Mouse (Mus musculus): ENCODE data around the gene Tdgf1.

The Tdgf1 gene

GRCm38 (mm10) chr9:110914631-110915236 lies 31.2 kb downstream of the Tdgf1 start:
- DNase-seq (ENCODE audit: low spot score in 2 of 2), result no peak

GRCm38 (mm10) chr9:110909371-110909967 lies 36.5 kb downstream of the Tdgf1 start:
- no peak for DNase-seq (ENCODE audit: low spot score in 2 of 2)

DNA sequence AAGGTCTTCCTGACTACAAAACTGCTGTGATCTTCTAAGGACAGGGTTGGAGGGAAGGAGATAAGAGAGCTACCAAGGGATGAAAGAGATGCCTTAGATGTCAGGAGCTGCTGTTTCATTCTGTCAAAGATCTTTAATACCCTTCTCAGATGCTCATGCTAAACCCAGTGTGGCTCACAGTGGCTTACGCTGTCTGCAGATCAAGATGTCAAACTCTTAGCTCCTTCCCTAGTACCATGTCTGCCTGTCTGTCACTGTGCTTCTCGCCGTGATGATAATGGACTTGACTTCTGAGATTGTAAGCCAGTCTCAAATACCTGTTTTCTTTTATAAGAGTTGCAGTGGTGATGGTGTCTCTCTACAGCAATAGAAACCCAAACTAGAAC lies 37.3 kb downstream of the Tdgf1 start:
- no peak for DNase-seq (ENCODE audit: low spot score in 2 of 2)

GRCm38 (mm10) chr9:110907838-110908630 lies 37.9 kb downstream of the Tdgf1 start:
- DNase-seq (ENCODE audit: low spot score in 2 of 2), result no peak

DNA sequence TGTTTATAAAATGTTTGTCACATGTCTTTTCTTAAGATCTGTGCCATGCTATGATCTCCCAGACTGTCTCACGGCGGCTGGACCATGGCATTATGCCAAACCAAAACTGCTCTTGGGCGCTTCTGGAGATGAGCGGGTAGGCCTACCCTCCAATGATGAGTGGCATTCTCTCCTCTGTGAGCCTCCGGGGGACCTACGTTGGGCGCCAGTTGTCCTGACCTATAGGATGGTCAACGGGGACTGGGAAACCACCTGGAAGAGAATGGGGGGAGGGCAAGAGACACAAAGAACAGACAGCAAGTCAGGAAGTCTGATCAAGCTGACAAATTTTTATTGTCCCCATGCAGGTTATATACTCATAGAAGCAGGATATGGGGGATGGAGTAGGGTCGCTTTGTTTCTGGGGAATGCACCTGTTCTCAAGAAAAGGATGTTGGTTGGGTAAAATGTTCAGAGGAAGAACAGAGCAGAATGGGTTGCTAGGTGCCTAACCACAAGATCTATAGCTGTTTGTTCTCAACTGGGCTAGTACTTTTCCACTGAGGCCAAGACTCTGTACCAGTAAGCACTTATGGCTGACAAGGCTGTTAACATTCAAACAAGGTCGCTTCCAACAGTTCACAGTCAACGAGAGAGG lies 38.6 kb downstream of the Tdgf1 start:
- DNase-seq (ENCODE audit: low spot score in 2 of 2), result no peak

GRCm38 (mm10) chr9:110902271-110902670 lies 43.7 kb downstream of the Tdgf1 start:
- no peak for DNase-seq (ENCODE audit: low spot score in 2 of 2)

- no peak for DNase-seq (ENCODE audit: low spot score in 2 of 2)
Observed at GRCm38 (mm10) chr9:110901204-110901603, 44.8 kb downstream of the Tdgf1 start.

- DNase-seq (ENCODE audit: low spot score in 2 of 2), result no peak
Observed at GRCm38 (mm10) chr9:110899451-110900008, 46.4 kb downstream of the Tdgf1 start.

DNA sequence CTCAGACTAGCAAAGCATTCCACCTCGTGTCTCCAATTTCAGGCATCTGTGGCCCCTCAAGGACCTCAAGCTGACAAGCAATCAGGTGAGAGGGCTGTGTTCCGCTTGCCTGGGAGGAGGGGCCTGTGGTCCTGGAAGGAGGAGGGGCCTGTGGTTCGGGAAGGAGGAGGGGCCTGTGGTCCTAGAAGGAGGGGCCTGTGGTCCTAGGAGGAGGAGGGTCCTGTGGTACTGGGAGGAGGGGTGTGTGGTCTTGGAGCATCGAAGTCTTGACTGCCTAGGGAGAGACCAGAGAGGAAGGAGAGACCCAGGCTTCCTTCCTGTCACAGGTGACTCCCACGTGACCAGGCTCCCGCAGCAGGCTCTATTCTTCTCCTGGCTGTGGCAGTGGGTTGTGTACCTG lies 49.4 kb downstream of the Tdgf1 start:
- DNase-seq (ENCODE audit: low spot score in 2 of 2), result no peak

DNA sequence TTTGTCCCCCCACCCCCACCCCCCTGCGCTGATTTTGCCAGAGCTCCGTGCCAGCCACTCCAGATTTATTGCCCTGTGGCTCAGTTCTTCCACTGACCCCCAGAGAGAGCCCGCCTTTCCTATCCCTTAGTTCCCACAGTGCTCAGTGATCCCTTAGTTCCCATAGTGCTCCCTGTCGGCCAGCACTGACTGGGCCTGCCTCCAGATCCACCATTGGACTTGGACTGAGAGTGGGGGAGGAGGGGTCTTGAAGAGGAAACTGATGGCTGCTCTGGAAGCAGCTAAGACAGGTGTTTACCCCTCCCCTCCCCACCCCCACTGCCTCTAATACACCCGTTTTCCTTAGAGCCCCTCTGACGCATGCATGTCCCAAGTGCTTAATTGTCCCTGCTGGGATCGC lies 50.0 kb downstream of the Tdgf1 start:
- no peak for DNase-seq (ENCODE audit: low spot score in 2 of 2)

DNA sequence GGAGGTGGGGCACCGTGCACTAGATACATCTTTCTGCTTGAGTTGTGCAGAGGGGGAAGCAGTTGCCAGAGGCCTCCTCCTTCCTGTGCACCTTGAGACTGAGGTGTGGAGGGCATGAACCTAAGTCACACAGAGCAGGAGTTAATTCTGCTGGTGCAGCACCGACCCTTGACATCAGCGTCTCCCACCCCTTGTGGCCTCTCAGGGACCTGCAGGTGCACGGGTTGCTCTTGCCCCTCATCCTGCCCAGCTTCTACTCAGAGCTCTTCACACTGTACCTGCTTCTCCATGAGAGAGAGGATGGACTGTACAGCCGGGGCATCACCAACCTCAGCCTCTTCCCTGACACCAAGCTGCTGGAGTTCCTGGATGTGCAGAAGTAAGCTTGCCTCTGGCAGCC lies 50.5 kb downstream of the Tdgf1 start:
- DNase-seq (ENCODE audit: low spot score in 2 of 2), result no peak

GRCm38 (mm10) chr9:110893429-110893828 lies 52.5 kb downstream of the Tdgf1 start:
- DNase-seq (ENCODE audit: low spot score in 2 of 2), result no peak

- DNase-seq (ENCODE audit: low spot score in 2 of 2), result no peak
Observed at GRCm38 (mm10) chr9:110892552-110892951, 53.4 kb downstream of the Tdgf1 start.

GRCm38 (mm10) chr9:110891077-110891828 lies 54.7 kb downstream of the Tdgf1 start:
- no peak for DNase-seq (ENCODE audit: low spot score in 2 of 2)

GRCm38 (mm10) chr9:110890026-110890783 lies 55.8 kb downstream of the Tdgf1 start:
- DNase-seq (ENCODE audit: low spot score in 2 of 2), result no peak
